Mouse (Mus musculus) erythroblast, embryonic 14.5 days (primary cell): Measurements from ENCODE around the gene Cat.

ENCODE experiments used
- GATA1 ChIP-seq: IDR thresholded peaks from 2 replicates; pipeline ENCODE4 v1.6.1; 2012; ENCODE audit warnings: low read length, inconsistent platforms, mixed read lengths
- TAL1 ChIP-seq: IDR thresholded peaks from 3 replicates; pipeline ENCODE4 v1.6.1; 2012; ENCODE audit warnings: low read length, inconsistent platforms, mixed read lengths

DNA sequence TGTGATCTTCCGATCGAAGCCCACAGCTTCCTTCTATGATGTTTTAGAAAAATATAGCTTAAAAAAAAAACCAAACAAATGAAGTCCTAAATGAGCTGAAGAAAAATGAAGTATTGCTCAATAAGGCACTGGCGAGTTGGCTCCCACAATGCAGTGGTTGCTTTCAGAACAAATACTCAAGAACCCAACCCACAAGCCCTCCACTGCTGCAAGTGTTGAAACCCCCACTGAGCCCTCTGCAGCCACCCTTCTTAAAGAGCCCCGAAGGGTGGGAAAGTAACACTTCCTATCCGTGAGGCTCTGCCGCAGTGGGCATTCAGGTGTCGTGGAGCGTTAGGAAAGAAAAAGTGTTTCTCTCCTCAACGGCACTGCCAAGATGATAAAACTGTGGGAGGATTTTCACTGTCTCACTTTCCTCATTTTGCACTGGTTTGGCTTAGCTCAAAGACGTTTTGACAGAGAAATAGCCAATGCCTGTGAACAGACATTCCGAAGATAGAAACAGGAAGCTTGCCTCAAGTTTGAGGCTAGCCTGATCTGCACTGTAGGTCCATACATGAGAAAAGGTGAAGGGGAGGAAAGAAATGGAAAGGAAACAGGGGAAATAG is 59.4 kb downstream of the Cat start:
- TF ChIP-seq GATA1 (no peak), TAL1 (no peak)
